Mouse (Mus musculus) left cerebral cortex, postnatal 14 days (tissue): Measurements from ENCODE around the gene Olfr560. TPM values are rescaled to one million over a fixed set of nuclear protein-coding genes. Genes with fewer than 3 reads are reported as not detected.

Experiments used
- DNase-seq, 2 experiments: peaks; one replicate each; pipeline ENCODE4 v3.0.0; 2021 to 2022; ENCODE audit warnings: low spot score in 2 of 2, mixed read lengths in 1 of 2
- intact Hi-C: fragments of 180-260 bp; cut with DNase I; formaldehyde crosslinking; loops from one replicate; pipeline ENCODE4 v1.15.1; 2025
- long read RNA-seq, 2 experiments: library from polyadenylated mRNA; stranded (forward); transcript quantifications; one replicate each; pipeline ENCODE4 v2.0.0; 2021
- total RNA-seq, 2 experiments: library from RNA; stranded (reverse); gene quantifications; 2 replicates each; pipeline ENCODE4 v1.2.3; 2021

Gene Olfr560
- total RNA-seq = under 1 TPM in 1 of 2 experiments, not detected in 1; 0.17 TPM
- long read RNA-seq, experiment 1 = 0 reads
- long read RNA-seq, experiment 2 = 0 reads

GRCm38 (mm10) chr7:102759266-102759665 lies at the start of gene Olfr560, which contains the start of gene Olfr78:
Olfr560 (minus strand) TSS chr7:102759366.
Olfr78 (minus strand) TSS chr7:102759471.
- intact Hi-C loops = no loop called here
- no peak for DNase-seq

- intact Hi-C loops = no loop called here
- no peak for DNase-seq
Observed at GRCm38 (mm10) chr7:102803180-102803579, 44.0 kb upstream of the Olfr560 start, which contains the start of gene Olfr564. Olfr564 (plus strand) TSS chr7:102803480.

- no peak for DNase-seq
- intact Hi-C loops = no loop called here
Observed at GRCm38 (mm10) chr7:102770921-102771320, 11.8 kb upstream of the Olfr560 start, which contains the start of gene Olfr561. Olfr561 (plus strand) TSS chr7:102771221.

GRCm38 (mm10) chr7:102752086-102752485 lies 7.1 kb downstream of the Olfr560 start:
- DNase-seq = no peak
- intact Hi-C loops = no loop called here

- intact Hi-C loops = no loop called here
- no peak for DNase-seq
Observed at GRCm38 (mm10) chr7:102737705-102738104, 21.5 kb downstream of the Olfr560 start.

GRCm38 (mm10) chr7:102733793-102734192 lies 25.4 kb downstream of the Olfr560 start:
- intact Hi-C loops = no loop called here
- no peak for DNase-seq

GRCm38 (mm10) chr7:102727391-102727790 lies 31.8 kb downstream of the Olfr560 start, which contains the start of gene Olfr559:
Olfr559 (minus strand) TSS chr7:102727491.
- intact Hi-C loops = no loop called here
- DNase-seq = no peak

- DNase-seq = no peak
- intact Hi-C loops = no loop called here
Observed at GRCm38 (mm10) chr7:102718970-102719369, 40.2 kb downstream of the Olfr560 start, which contains the start of gene Olfr33. Olfr33 (minus strand) TSS chr7:102719070.

GRCm38 (mm10) chr7:102701915-102702314 lies 57.3 kb downstream of the Olfr560 start, which contains the start of gene Olfr558:
Olfr558 (plus strand) TSS chr7:102702215.
- intact Hi-C loops = no loop called here
- no peak for DNase-seq

Other genes starting within 250 kb of the Olfr560 start
- not detected for gene Olfr547, start 224.6 kb downstream of the Olfr560 start, total RNA-seq
- not detected for gene Olfr548-ps1, start 218.5 kb downstream of the Olfr560 start, total RNA-seq
- not detected for gene Olfr549, start 209.5 kb downstream of the Olfr560 start, total RNA-seq
- 1 to 10 TPM; 1.7 to 1.9 TPM for gene Trim21, start 193.9 kb downstream of the Olfr560 start, total RNA-seq
- under 1 TPM; 0.32 to 0.35 TPM for gene Olfr550, start 187.9 kb downstream of the Olfr560 start, total RNA-seq
- gene Olfr551, start 167.5 kb downstream of the Olfr560 start, total RNA-seq = not detected
- gene Olfr552, start 161.6 kb downstream of the Olfr560 start, total RNA-seq = under 1 TPM; 0.08 to 0.15 TPM
- gene Olfr553, start 141.1 kb downstream of the Olfr560 start, total RNA-seq = not detected
- gene Olfr554, start 120.9 kb downstream of the Olfr560 start, total RNA-seq = not detected
- gene Olfr555, start 100.5 kb downstream of the Olfr560 start, total RNA-seq = not detected
- gene Olfr556, start 94.5 kb downstream of the Olfr560 start, total RNA-seq = under 1 TPM in 1 of 2 experiments, not detected in 1; 0.13 TPM
- gene Trim68, start 72.0 kb downstream of the Olfr560 start, total RNA-seq = 1 to 10 TPM; 3.5 to 4.0 TPM
- under 1 TPM in 1 of 2 experiments, not detected in 1; 0.13 TPM for gene Olfr557, start 63.5 kb downstream of the Olfr560 start, total RNA-seq
- under 1 TPM; 0.25 to 0.66 TPM for gene Olfr558, start 57.2 kb downstream of the Olfr560 start, total RNA-seq
- not detected for gene Olfr33, start 40.3 kb downstream of the Olfr560 start, total RNA-seq
- gene Olfr559, start 31.9 kb downstream of the Olfr560 start, total RNA-seq = not detected
- under 1 TPM; 0.59 to 0.77 TPM for gene Olfr78, start 105 bp upstream of the Olfr560 start, total RNA-seq
- gene Olfr561, start 11.9 kb upstream of the Olfr560 start, total RNA-seq = not detected
- under 1 TPM in 1 of 2 experiments, not detected in 1; 0.36 TPM for gene Olfr564, start 44.1 kb upstream of the Olfr560 start, total RNA-seq
- not detected for gene Olfr566, start 99.4 kb upstream of the Olfr560 start, total RNA-seq
- not detected for gene Olfr568, start 117.8 kb upstream of the Olfr560 start, total RNA-seq
- not detected for gene Olfr569, start 131.5 kb upstream of the Olfr560 start, total RNA-seq
- gene Olfr570, start 135.2 kb upstream of the Olfr560 start, total RNA-seq = not detected
- gene Olfr571, start 158.2 kb upstream of the Olfr560 start, total RNA-seq = not detected
- gene Olfr572, start 165.0 kb upstream of the Olfr560 start, total RNA-seq = not detected
- not detected for gene Olfr573-ps1, start 183.2 kb upstream of the Olfr560 start, total RNA-seq
- not detected for gene Olfr574, start 189.1 kb upstream of the Olfr560 start, total RNA-seq
- not detected for gene Olfr575, start 199.4 kb upstream of the Olfr560 start, total RNA-seq
- not detected for gene Olfr576, start 203.3 kb upstream of the Olfr560 start, total RNA-seq
- not detected for gene Olfr577, start 216.6 kb upstream of the Olfr560 start, total RNA-seq
- not detected for gene Olfr578, start 230.0 kb upstream of the Olfr560 start, total RNA-seq